Mouse (Mus musculus) lung, postnatal 14 days (tissue): Measurements from ENCODE around the gene Ccdc155.
"Not testable (repeated sequence)": the region's sequence is repeated elsewhere in the genome, so short reads cannot be mapped to it uniquely, and the experiment has no call there.

Experiments used
- DNase-seq: peaks from one replicate; pipeline ENCODE4 v3.0.0; 2021

Gene Ccdc155

DNA sequence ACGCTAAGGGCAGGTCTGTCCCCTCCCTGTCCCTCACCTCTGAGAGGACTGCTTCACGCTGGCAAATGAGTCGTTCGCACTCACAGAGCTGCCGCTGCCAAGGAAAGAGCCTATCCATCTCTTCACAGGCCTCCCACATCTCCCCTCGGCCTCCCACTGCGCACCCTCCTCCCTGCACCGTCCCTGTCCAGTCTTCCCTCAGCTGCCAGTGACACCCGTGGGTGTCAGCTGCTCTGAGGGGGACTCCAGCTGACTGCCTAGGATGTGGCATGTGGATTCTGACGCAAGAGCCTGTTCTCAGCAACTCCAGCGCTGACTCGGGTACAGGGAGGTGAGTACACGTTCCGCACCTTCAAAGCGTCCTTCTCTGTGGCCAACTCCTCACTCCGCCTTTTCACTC lies 15.1 kb downstream of the Ccdc155 start:
- no peak for DNase-seq

DNA sequence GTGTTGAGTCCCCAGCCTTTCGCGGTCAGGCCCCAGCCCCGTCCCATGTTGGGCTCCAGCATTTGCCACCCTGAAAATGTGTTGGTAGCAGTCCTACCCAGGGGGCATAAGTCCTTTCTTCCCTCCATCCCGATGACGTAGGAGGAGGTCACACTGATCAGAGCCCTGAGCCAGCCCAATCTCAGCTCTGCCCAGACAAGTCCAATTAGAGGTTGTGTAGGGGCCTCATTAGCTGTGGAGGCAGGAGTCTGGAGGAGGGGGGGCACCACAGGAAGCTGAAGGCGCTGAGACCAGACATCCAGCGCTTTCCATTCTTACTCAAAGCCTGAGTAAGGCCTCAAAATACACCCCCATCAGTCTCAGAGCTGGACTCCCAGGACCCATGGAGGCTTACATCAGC lies 18.8 kb downstream of the Ccdc155 start:
- no peak for DNase-seq

DNA sequence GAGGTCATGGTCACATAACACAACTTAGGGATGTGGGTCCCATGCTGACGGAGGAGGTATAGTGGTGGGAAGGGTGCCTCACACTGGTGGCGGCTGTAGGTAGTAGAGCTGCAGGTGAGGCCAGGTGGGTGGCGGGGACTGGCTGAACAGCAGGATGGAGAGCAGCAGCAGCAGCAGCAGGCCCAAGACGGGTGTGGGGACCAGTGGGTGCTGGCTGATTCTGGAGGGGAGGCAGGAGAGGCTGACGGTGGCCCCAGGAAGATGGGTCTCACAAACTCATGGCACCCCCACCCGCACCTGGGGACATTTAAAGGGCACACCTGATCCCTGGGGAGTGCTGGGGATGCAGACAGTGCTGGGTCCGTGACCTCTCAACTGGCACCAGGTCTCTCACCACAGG lies 21.0 kb downstream of the Ccdc155 start:
- no peak for DNase-seq

DNA sequence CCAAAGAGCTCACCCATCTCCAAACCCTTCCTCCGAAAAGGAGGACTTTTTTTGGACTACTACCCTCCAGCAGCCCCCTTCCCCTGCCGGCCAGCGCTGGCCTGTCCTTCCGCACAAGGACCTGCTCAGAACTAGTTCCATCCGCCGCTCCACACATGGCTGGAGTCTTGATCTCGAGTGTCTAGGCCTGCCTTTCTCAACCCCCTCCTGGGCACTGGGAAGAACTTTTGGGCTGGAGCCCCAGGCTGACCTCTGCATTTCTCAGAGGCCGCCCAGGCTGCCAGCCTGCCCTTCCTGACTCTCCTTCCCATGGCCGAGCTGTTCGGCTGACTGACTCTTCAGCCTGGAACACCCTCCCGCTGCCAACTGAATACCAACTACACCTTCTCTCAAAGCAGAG lies 22.1 kb downstream of the Ccdc155 start:
- DNase-seq: no peak

DNA sequence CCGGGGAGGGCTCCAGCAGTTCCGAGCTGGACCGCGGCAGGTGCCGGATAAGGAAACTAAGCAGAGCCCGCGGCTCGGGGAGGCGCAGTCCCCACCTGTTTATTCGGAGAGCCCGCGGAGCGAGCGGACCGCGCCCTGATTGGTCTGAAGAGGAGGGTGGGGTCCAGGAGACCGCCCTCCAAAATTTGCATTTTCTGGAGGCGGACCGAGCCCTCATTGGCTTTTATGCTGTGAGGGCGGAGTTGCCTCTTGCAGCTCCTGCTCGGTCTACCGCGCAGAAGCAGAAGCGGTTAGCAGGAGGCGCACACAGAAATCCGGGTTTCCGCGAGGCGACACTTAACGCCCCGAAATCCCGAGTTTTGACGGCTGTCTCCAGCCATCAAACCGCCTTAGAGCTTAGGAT lies 22.5 kb downstream of the Ccdc155 start:
- DNase-seq: peak; percentile 85

DNA sequence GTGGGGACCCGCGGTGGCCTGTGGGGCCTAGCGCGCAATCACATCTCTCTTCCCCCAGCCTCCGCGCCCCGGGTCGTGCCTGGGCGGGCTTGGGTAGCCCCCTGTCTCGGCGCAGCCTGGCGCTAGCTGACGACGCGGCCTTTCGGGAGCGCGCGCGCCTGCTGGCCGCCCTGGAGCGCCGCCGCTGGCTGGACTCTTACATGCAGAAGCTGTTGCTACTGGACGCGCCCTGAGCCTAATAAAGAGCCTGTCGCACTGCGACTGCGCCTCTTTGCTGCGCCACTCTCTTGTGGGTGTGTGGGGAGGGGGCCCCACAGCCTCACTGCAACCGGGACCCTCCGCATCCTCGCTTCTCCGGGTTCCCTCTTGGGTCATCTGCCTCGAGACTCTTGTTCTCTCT lies 23.2 kb downstream of the Ccdc155 start:
- no peak for DNase-seq

DNA sequence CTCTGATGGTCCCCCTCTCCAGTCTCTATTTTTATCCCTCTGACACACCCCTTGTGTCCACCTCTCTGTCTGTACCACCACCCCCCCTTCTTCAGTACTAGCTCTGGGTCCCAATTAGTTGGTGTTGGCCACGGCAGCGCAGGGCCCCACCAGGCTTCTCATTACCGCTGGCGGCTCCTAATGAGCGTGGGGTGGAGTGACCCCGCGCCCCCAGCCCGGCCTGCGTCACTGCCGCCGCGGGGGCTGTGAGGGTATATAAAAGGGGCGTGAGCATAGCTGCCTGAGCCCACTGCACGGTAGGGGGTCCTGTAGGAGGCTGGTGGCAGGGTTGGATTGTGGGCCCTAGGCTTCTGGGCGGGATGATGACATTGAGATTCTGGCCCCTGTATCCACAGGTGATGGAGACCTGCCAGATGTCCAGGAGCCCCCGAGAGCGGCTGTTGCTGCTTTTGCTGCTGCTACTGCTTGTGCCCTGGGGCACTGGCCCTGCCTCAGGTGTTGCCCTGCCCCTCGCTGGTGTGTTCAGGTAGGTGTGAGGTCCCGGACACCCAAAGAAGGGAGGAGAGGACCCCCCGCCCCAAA lies 23.7 kb downstream of the Ccdc155 start, which contains the start of gene Pth2:
Pth2 (plus strand) TSS at position 100 of the 582 bp plus-strand sequence.
- no peak for DNase-seq

DNA sequence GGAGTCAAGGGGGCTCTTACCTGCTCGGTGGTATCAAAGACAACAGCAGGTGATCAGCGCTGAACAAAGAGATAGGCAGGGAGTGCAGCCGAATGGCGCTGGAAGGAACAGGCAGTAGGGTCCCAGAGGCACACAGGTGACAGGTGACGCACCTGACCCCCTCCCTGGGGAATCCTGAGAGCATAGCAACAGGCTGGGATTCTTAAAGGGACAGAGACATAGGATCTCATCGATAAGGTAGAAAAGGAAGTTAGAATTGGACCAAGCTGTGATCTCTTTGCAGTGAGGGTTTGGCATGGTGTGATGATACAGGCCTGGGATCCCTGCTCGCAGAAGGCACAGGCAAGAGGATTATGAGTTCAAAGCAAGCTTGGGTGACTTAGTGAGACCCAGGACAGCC lies 25.2 kb downstream of the Ccdc155 start, which contains the start of gene Gfy:
Gfy (minus strand) TSS at position 101 of the 400 bp plus-strand sequence.
- DNase-seq: no peak

DNA sequence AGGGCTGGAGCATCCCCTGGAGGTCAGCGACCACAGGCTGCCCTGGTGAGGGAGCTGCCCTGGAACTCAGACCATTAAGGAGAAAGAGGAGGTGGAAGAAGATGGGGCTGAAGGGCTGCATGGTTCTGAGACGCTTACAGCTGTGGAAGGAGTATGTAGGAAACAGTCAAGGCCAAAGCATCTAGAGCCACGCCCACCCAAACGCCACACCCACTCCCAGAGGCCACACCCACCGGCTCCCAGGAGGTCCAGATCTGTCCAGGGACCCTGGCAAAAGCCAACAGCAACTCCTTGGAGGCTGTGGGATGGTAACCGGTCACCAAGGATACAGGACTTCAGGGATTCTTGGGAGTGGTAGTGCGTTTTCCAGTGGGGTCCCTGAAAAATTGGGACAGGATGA lies 26.1 kb downstream of the Ccdc155 start:
- DNase-seq: no peak

DNA sequence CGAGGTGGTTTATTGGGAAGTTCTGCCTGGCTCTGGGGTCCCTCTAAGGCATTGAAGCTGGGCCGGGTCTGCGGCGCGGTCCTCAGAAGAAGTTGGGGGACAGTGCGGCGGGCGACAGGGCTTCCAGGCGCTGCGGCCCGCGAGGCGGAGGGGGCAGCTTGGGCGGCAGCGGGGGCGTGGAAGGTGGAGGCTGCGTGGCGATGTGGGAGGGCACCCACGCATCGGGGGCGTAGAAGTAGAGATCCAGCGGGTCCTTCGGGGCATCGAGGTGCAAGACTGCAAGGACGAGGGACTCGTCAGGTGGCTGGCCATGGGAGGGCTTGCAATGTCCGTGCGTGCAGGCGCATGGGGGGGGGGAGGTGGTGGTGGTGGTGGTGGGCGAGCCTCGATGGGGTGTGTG lies 28.3 kb downstream of the Ccdc155 start:
- no peak for DNase-seq

DNA sequence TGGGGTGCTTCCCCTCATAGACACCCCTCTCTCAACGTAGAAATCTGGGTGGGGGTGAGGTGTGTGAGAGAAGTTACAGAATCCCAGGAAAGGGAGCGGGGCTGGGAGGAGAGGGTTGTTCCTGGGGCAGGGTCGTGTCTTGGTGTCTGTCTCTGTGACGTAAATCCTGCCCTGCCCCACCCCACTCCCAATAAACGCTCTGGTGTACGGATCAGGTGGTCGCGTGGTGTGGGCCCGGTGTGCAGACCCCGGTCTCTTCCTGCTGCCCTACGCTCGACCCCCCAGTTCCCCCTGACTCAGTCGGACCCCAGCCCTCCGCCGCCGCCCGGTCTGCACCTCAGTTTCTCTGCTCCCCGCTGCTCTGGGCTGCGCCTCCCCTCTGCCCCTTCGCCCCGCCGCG lies 28.8 kb downstream of the Ccdc155 start:
- DNase-seq: no peak

DNA sequence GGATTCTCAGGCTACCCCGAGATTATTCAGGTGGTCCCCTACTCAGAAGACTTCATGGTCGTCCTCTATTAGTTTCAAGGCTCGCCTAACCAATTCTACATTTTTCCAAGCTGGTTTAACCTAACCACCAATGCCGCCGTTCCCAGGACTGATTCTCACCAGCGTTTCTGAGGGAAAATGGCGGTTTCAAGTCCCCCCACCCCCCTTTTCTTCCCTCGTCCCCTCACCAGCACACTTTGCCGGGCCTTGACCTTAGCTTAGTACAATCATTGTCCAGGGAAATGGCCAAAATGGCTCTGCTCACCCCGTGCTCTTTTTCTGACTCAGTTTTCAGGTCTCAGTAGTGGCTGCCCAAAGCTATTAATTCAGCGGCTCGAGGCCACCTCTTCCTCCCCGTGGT lies 29.3 kb downstream of the Ccdc155 start:
- no peak for DNase-seq

DNA sequence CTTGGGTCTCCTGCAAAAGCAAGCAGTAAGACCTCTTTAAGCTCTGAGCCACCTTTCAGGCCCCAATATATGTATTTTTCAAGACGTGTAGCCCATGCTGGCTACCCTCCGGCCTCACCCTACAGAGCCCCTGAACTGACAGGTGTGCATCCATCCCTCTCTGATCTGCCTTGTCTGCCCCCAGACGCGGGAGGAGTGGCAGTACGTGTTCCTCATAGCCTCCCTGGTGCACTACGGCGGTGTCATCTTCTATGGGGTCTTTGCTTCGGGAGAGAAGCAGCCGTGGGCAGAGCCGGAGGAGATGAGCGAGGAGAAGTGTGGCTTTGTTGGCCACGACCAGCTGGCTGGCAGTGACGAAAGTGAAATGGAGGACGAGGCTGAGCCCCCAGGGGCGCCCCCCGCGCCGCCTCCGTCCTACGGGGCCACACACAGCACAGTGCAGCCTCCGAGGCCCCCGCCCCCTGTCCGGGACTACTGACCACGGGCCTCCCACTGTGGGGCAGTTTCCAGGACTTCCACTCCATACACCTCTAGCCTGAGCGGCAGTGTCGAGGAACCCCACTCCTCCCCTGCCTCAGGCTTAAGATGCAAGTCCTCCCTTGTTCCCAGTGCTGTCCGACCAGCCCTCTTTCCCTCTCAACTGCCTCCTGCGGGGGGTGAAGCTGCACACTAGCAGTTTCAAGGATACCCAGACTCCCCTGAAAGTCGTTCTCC lies 30.0 kb downstream of the Ccdc155 start:
- DNase-seq: no peak

DNA sequence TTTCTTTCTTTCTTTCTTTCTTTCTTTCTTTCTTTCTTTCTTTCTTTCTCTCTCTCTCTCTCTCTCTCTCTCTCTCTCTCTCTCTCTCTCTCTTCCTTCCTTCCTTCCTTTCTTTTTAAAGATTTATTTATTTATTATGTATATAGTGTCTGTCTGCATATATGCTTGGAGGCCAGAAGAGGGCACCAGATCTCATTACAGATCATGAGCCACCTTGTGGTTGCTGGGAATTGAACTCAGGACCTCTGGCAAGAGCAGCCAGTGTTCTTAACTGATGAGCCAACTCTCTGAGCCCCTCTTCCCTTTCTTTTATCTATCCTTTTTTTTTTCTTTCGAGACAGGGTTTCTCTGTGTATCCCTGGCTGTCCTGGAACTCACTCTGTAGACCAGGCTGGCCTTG lies 30.9 kb downstream of the Ccdc155 start:
- not testable (repeated sequence) for DNase-seq

DNA sequence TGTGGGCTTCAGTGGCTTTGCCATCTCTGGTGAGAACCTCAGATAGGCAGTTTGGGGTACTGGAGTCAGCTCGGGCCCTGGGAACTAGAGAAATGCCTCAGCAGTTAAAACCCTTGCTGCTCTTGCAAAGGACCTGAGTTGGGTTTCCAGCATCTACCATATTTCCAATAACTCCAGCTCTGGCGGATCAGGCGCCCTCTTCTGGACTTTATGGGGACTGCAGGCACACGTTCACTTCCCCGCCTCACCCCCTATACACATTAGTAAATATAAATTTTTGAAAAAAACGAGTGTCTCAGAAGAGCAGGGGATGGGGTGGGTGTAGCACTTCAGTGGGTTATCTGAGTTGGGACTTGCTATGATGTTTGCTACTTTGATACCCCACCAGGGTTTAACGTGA lies 31.7 kb downstream of the Ccdc155 start:
- peak; percentile 32 for DNase-seq

DNA sequence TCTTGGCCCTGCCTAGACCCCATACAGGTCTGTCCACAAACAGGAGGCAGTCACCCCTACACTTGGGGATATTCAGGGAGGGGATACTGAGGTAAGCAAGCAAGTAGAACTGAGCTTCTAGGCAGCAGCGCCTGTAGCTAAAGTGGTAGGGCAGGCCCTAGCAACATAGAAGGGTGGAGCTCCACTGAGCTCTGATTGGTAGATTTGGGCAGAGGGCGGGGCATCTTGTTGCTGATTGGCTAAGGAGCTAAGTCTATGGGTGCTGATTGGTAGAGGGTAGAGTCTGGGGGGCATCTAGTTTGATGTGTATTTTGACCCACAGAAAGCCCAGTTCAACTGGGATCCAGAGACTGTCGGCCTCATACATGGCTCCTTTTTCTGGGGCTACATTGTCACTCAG lies 35.2 kb downstream of the Ccdc155 start:
- DNase-seq: no peak

DNA sequence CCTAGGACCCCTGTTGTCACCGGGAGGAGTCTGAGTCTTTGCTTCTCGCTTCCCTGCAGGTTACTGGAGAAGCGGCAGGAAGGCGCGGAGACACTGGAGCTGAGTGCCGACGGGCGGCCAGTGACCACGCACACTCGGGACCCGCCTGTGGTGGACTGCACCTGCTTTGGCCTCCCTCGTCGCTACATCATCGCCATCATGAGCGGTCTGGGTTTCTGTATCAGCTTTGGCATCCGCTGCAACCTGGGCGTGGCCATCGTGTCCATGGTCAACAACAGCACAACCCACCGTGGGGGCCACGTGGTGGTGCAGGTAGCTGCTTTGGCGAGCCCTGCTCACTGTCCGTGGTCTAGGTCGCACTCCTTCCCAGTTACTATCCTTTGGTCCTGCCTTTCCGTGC lies 36.0 kb downstream of the Ccdc155 start:
- DNase-seq: no peak

DNA sequence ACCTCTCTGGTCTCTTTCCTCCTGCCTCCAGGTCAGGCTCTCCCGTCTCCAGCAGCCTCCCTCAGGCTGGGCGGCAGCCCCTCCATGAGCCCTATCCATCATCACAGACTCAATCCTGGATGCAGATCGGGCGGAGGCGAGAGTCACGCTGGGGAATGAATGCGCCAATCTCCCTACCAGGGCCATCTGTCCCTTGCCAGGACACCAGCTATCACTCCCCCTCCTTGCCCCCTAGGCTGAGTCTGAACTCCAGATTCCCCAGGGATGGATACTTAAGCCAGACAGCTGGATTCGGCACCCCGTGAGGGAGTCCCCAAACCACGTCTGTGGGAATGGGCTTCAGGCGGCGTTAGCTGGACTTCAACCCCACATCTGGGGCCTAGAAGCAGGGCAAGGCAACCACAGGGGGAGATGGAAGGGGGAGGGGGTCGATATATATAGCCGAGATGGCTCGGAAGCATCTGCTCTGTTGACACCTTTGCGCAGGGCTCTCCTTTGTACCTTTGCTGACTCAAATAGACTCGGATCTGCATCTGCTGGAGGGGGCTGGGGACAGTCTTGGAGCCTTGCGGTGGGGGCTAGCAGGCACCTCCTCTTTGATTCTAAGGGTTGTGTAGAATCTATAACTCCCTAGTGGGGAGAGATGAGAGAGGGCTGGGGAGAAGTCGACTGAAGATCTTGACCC lies 36.8 kb downstream of the Ccdc155 start:
- no peak for DNase-seq

DNA sequence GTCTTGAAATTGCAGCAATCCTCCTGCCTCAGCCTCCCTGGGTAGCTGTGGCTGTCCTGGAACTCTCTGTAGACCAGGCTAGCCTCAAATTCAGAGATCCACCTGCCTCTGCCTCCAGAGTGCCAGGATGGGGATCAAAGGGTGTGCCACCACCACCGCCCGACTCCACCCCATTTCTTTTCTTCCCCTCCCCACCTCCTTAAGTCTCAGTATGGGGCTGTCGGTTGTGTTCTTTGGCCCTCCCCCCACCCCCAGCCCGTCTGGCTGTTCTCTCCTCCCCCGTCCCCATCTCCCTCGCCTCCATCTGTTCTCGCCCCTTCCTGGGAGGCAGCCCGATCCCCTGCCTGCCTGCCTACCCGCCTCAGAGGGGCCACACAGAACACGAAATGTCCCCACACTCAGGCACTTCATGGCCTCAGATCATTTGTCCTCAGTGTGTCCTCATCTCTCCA lies 37.7 kb downstream of the Ccdc155 start:
- no peak for DNase-seq

DNA sequence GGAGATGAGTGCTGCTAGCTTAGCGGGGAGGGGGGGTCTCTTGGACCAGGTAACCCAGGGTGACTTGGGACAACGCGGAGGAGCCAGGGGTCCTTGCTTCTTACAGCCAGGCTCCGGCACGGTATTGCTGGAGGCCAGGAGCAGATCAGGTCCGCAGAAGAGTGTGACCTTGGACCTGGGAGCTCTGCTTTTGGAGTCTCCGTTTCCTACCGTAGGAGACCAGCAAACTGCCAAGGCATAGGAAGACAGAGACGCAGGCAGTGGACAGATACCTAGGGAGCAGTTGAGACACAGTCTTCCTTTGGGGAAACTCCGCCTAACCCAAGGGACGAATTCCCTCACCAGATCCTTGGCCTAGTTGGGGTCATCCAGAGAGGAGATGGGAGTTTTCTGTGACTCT lies 39.0 kb downstream of the Ccdc155 start:
- DNase-seq: no peak

DNA sequence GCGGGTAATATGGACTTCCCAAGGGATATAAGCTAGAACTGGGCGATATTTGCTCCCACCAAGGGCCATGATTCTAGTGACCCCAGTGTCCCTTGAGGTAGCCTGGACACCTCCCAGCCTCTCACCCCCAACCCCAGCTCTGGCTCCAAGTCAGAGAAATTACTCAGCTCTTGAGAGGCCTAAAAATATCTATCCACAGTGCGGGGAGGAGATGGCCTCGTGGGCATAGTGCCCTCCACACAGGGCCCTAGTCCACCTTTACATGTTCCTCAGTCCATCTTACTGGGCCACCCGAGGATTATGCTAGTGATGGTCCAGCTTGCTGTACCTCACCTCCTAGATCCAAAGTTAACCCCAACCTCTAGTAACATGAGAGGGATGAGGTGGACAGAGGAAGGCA lies 39.9 kb downstream of the Ccdc155 start:
- DNase-seq: no peak

DNA sequence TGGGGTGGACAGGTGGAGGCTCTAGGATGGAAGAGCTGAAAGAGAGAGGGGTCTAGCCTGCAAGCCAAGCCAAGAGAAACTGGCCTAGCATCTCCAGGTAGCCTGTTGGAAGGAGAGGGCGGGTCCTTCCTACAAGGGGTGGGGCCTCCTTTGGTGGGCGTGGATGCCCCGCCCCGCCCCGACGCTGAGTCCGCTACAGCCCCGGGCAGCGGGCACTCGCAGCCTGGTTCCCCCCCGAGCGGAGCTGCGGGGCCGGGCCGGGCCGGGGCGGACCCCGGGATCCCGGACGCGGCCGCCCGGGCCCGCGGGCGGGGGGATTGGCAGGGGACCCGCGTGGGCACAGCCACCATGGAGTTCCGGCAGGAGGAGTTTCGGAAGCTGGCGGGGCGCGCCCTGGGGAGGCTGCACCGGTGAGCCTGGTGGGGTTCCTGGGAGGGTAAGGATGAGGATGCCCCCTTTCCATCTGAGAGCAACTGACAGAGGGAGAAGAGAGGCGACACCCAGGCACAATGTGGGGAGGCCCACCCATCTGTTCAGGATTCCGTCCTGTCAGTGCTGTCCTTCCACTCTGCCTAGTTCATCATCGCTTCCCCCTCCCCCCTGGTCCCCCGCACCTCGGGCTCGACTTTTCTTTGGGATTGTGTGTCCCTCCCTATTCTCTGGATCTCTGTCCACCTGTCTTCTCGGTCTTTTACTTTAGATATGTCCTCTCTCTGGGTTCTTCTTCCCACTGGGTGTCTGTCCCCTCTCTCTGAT lies 40.8 kb downstream of the Ccdc155 start, which contains the start of gene Slc17a7:
Slc17a7 (plus strand) TSS at position 215 of the 756 bp plus-strand sequence.
- peak; percentile 41 for DNase-seq

DNA sequence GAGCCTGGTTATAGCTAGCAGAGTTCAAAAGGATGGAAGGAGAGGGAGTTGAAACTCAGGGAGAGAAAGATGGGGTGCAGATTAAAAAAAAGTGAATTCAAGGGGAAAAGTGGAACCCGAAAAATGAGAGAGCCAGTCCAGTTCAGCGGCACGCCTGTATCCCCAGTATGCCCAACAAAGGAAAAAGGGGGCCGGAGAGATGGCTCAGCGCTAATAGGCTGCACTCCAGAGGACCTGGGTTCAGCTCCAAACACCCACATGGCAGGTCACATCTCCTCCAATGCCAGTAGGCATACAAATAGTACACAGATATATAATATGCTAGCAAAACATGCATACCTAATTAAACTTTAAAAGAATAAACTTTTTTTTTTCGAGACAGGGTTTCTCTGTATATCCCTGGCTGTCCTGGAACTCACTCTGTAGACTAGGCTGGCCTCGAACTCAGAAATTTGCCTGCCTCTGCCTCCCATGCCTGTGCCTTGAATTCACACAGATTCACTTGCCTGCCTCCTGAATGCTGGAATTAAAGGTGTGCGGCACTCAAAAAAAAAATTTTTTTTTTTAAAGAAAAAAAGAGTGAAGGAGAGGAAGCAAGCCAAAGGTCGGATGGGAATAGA lies 41.6 kb downstream of the Ccdc155 start:
- no peak for DNase-seq
